Mouse (Mus musculus): Measurements from ENCODE around the gene 4930438A08Rik.
A peak's percentile ranks its signal among the peaks of the same experiment; 100 is the strongest.
"Not testable (repeated sequence)": the region's sequence is repeated elsewhere in the genome, so short reads cannot be mapped to it uniquely, and the experiment has no call there.

The 4930438A08Rik gene

DNA sequence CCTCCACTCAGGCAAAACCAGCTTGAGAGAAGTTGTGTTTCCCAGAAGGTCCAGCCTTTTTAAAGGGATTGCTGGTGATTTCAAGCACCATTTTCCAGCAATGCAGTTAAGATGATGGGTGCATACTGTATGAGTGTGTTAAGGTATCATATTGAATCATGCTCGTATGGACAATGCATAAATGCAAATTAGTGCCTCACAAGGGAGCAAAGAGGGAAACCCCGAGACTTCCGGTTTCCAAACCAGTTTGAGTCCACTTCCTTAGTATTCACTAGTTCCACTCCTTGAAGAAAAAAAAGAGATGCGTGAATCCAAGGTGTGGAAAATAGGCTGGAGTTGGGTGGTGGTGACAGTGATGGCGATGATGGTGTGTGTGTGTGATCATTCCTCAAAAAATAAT is 7.9 kb downstream of the 4930438A08Rik start:
- DNase-seq = no peak

DNA sequence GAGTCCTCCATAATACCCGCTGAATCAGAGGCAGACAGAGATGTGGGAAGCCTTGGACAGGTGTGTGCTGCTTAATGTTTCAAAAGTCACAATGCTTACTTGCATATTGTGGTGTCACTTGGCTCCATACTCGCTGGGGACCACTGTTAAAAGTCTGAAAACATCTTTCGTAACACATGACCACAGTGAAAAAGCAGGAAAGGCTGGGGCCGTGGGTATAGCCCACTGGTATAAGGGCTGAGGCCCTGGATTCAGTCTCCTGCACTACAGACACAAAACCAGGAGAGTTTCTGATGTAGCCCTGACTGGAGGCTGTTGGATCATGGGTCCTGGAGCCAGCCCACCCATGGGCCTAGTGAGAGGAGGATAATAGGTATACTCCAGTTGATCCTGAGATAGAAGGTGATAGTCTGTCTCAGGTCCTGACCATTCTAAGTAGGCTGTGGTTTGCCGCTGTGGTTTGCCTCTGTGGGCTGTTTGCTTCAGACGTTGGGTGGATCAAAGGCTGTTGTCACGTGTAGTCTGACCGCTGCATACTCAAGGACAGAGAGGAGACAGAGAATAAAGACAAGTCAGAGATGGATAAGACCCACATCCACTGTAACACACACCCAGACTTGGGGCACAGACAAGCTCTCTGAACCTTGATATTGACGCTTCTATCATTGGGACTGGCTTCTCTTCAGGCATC is 15.5 kb downstream of the 4930438A08Rik start:
- DNase-seq = no peak

DNA sequence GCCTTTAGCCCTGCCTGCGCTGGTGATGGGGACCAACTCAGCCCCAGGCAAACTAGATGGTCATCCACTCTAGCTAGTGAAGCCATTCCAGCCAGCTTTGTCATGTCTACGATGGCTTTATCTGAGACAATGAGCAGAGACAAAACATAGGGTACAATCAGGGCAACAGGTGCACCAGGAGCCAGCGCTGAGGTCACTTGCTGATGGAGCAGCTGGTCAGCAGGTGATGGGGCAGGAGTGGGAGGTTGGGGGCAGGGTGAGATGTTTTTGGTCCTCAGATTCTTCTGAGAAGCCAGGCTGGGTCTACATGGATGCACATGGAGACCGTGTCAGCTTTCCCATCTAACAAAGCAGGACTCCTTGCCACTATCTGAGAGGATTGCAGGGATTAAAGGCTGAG is 16.2 kb downstream of the 4930438A08Rik start:
- DNase-seq = no peak

DNA sequence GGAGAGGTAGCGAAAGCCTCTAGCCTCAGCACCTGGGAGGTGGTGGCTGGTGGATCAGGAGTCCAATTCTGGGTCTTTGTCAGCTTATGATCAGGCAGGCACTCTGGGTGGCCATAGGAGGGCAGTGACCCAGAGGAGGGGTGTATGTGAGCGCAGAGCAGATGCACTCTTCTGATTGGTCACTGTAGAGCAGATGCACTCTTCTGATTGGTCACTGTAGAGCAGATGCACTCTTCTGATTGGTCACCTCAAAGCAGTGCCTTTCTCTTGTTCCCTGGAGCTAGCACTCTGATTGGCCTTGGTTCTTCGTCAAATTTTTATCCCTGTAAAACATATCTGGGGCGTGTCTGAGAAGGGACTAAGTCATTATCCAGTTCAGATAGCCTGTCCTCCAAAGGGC is 18.2 kb downstream of the 4930438A08Rik start:
- DNase-seq = no peak

DNA sequence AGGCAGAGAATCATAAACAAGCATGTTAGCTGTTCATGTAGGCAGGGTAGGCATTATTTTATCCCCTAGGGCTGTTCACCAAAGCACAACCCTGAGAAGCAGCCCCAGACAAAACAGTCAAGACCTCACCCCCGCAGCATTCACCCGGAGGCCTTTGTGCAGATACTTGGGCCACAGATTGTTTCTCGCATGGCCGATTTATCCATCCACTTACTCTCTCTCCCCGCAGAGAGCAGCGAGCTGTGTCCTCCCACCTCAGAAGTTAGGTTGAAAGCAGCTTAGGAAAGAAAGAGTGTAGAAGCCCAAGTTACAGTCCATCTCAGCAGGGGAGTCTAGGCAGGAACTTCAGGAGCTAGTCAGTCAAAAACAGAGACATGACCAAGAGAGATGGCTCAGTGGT is 22.8 kb downstream of the 4930438A08Rik start:
- DNase-seq = no peak

DNA sequence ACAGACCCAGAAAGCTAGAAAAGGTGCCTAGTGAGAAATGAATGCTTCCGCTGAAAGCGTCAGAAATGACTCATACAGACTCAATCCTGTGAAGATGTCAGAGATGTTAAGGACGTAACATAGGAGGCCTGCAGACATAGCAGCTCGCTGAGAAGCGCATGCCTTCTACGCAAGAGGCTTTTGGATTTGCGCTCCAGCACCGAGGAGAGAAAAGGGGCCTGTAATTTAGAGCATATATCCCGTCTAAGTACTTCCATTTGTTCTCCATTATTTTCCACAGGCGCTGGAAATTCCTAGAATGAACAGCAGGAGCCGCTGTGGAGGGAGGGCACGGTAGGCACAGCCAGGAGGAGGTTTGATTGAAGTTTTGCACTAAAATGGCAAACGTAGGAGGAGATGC is 26.5 kb downstream of the 4930438A08Rik start:
- peak; percentile 85 for DNase-seq

DNA sequence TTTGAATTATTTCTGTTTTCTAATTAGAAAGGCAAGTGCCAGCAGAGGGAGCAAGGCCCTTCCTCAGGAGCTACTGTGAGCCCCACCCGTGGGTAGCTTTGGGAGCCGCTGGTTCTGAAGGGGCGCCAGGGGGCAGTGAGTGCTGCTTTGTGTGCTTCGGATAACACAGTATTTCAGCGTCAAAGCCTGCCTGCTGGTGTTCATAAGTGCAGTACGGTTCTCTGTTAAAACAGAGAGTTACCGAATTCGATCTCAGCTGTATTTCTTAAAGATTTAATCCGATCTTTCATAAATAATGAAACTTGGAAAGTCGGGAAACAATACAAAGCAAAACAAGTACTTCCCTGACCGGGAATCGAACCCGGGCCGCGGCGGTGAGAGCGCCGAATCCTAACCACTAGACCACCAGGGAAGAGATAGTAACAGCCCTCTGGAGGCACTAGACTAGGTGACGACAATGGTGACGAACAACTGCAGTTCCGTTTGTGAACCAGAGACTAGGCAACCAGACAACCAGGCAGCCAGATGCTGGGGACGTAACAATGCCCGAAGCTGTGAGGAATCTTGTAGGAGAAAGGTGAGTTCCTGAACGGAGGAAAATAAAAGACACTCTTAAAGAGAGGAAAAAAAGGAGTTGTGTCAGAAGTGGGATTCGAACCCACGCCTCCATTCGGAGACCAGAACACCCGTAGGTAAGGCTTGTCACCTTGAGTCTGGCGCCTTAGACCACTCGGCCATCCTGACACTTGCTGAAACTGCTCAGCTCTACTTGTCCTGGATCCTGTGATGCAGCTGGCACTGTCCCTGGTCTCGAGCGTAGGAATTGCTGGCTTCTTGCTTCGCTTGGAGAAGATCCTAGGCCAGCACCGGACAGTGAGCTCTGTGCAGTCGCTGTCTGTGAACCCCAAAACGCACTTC is 27.5 kb downstream of the 4930438A08Rik start:
- DNase-seq = peak; percentile 96

DNA sequence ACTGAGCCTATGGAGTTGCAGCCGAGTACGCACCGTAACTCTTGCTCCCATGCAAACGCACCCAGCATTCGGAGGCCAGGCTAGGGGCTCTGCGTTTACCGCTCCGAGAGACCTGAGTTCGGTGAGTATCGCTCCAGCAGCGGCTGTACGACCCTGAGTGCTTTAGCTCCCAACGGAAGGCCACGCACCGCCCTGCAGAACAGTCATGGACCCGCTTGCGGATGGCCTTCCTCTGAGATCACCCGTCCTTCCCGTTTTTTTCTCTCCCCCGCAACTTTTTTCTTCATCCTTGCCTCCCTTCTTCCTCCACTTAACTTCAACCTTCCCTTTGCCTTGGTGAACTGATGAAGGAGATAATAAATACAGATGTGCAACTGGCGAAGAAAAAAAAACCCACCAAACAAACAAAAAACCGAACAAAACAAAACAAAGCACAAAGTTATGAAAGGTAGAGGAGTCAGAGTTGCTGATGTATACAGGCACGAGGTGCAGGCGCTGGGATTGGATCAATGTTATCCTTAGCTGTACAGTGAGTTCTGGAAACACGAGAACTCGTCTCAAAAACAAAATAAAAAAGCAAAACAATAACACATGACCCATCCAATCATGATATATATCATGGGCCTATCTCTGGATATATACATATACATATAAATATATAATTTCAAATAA is 28.3 kb downstream of the 4930438A08Rik start:
- no peak for DNase-seq

DNA sequence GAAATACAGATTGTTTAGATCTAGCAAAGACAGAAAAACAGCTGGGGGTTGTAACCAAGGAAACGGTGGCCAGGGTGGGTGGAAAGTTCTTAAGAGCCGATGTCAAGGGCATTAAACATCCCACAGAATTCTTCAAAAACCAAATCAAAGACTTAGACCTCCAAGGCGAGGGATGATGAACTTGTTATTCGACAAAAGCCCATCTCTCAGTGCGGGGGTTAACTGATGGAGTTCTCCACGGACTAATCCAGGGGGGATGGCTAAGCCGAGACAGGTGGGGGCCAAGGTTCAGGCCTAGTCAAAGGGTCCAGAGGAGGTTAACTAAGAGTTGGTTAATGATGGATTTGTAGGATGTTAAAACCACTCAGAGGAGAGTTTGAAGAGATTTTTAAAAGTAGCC is 29.0 kb downstream of the 4930438A08Rik start:
- DNase-seq = no peak

DNA sequence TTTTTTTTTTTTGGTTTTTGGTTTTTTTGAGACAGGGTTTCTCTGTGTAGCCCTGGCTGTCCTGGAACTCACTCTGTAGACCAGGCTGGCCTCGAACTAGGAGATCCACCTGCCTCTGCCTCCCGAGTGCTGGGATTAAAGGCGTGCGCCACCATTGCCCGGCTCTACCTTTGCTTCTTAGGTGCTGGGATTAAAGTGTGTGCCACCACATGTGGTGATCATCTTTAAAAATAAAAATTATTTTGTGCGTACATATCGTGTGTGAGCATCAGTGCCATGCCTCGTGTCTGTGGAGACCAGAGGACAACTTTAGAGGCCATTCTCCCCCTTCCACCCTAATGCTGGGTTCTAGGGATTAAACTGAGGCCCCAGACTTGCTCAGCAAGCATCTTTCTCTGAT is 30.7 kb downstream of the 4930438A08Rik start:
- DNase-seq = not testable (repeated sequence)

DNA sequence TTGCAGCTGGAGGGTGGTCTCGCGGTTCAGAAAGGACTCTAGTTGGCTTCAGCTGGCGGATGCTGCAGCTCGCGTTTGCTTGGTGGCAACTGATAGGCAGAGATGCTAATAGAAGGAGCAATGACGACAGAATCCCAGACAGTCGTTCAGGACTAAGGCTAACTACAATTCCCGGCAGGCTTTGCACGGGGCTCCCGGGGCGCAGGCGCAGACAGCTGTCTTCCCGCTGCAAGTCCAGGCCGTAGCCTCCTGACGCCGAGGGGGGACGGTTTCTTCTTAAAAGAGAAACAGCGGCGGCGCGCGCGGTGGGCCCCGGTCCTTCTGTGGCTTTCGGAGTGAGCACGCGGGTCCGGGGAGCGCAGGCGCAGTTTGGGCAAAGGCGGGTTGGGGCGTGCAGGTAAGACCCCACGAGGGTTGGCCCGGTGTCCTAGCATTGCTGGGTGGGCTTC is 32.3 kb downstream of the 4930438A08Rik start, which contains the start of gene Zfp692:
TSS of gene Zfp692 (plus strand) at position 210 of the 449 bp plus-strand sequence.
- DNase-seq = peak; percentile 97

DNA sequence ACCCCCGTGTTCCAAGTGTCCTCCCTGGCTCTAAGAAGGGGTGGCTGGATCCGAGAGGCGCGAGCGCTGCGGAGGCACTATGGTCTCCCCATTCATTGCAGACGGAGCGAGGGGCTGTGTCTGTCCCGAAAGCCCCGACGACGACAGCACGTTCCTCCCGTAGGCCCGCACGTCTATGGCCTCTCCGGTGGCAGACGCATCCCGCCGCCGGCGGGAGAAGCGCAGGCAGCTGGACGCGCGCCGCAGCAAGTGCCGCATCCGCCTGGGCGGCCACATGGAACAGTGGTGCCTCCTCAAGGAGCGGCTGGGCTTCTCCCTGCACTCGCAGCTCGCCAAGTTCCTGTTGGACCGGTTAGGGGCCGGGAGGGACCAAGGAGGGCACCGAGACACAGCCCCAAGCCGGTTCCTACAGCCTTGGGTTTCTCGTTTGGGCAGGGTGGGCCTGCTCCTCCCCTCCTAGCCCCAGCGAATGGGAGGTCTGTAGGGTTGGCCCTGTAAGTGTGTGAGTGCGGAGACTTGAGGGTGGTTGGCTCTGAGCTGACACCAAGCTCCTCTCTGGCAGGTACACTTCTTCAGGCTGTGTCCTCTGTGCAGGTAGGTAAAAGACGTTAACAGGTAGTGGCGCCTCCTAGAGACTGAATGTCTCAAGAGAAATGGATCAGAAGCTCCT is 32.9 kb downstream of the 4930438A08Rik start:
- peak; percentile 71 for DNase-seq

DNA sequence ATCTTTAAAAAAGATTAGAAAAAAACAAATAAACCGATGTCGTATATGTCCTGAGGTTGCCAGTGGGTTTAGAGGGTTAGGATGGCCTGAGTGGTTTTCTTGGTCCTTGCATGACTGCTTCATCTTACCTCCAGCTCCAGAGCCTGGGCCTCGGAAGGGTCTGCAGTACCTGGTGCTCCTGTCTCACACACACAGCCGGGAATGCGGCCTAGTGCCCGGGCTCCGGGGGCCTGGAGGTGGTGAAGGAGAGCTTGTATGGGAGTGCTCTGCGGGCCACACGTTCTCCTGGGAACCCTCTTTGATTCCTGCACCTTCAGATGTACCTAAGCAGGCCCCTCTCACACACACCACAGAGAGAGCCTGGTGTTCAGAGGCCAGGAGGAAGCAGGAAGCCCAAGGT is 34.1 kb downstream of the 4930438A08Rik start:
- no peak for DNase-seq

DNA sequence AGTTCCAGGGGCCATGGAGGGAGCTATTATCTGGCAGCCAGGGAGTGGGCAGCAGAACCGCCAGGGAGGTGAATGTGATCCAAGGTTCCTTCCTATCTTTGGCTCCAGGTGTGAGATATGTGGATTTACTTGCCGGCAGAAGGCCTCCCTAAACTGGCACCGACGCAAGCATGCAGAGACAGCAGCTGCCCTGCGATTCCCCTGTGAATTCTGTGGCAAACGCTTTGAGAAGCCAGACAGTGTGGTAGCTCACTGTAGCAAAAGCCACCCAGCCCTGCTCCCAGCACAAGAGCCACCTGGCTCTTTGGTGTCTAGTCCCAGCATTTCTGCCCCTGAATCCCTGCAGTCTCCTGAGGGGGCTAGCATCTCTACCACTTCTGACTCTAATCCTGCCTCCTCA is 39.5 kb downstream of the 4930438A08Rik start:
- no peak for DNase-seq

DNA sequence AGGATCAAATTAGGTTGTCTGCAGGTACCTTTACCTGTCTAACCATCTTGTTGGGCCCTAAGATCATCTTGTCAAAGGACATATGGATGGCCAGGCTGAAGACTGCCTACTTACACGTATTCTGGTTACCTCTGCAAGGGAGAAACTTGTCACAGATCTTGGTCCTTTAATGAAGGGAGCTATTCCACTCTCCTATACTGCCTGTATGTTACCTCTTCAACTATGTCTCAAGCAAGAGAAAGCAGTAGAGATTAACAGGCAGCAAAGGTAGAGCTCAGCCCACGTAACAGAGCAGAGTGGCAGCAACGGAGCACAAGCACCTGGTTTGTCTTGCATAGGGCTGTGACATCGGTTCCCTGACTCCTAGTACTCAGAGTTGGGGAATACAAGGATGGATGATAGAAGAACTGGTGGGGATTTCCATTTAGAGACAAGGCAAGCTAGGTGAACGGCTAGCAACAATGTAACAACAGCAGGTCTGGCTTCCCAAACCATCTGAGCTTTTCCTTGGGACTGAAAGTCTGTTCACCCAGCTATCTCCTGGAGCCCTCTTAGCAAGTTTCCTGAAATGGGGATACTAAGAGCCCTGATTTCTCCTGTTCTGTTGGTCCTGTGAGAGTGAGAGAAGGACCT is 41.1 kb downstream of the 4930438A08Rik start:
- DNase-seq = no peak

DNA sequence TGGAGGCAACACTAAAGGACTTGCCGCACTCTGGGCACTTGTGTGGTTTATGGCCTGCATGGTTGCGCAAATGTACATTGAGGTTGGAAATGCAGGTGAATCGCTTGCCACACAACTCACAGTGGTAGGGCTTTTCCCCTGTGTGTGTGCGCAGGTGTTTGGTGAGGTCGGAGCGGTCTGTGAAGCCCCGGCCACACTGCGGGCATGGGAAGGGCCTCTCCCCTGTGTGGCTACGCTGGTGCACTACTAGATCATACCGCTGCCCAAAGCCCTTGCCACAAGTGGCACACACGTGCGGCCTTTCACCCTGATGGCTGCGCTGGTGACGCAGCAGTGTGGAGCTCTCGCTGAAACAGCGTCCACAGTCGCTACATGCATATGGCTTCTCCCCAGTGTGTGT is 41.7 kb downstream of the 4930438A08Rik start:
- DNase-seq = no peak

DNA sequence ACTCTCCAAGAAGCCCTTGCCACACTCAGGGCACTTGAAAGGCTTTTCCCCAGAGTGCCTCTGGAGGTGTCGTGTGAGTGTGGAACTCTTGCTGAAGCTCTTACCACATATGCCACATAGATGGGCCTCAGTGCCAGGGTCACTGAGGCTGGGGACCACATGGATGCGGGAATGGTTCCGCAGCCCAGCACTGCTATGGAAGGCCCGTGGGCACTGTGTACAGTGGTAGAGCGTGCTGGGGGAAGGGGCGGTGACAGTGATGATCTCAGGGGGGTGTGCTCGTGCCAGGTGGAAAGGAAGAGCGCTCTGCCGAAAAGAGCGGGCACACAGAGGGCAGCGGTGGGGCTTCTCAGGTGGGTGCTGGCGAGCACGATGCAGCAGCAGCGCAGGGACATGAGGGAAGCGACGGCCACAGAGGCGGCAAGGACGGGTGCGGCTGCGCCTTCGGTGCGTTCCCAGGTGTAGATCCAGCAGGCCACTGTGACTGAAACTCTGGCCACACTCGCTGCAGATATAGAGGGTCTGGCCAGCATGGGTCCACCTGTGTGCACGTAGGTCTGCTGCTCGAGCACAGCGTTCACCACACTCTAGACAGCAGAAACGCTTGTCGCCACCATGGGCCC is 42.3 kb downstream of the 4930438A08Rik start:
- no peak for DNase-seq

DNA sequence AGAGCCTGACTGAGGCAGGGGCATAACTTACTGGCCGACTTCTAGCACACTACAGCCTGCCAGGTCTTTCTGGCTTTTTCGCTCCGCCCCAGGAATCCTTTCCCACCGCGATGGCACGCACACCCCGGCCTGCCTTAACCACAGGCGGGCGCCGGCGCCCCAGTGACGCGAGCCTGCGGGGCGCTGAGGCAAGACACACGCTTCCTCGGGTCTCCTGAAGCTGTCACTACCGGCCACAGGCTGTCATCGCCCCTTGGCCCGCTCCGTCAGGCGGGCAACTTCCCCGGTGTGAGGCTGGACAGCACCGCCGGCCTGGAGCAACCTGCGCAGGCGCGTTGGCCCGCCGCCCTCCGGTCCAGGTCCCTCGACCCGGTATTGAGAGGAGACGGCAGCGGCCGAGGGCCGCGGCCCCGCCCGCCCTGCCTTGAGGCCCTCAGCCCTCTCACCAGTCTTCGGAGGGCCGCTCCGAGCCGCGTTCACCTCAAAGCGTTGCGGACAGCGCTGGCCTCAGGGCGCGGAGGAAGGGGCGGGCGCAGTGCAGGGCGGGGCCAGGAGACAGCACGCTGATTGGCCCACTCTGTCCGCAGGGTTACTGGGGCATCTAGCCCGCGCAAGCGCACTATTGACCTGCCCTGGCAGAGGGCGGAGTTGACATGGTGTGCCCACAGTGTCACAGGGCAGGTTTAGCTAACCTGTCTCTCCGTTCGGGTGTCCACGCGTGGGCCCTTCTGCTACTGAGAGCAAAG is 48.4 kb downstream of the 4930438A08Rik start:
- peak; percentile 98 for DNase-seq

DNA sequence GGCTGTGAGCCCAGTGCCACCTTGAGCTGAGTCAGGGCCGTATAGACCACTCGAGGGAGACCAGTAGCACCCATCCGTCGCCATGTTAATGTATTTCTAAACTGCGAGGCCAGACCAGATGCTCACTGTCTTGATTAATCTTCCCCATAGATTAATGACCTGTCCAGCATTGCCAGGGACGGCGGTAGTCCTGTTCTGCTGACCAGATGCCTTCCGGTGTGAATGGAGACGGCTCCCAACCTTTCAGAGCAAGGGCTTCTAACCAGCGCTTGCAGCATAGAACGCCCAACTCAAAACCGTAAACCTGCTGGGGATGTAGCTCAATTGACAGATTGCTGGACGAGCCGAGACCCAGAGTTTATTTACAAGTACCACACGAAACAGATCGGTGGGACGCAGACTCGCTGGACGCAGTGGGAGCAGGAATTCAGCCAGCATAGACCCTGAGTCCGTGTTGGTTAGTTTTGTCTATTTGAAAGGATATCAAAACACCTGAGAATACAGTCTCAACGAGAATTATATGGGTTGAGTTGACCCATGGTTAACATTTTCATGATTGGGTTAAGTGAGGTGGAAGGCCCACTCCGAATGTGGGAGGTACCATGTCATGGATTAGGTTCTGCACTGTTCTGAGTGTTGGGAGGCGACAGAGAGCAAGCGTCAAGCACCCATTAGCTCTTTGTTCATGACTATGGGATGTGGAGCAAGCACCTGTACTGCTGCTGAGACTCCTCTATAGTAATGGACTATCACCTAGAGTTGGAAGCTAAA is 49.2 kb downstream of the 4930438A08Rik start:
- no peak for DNase-seq

DNA sequence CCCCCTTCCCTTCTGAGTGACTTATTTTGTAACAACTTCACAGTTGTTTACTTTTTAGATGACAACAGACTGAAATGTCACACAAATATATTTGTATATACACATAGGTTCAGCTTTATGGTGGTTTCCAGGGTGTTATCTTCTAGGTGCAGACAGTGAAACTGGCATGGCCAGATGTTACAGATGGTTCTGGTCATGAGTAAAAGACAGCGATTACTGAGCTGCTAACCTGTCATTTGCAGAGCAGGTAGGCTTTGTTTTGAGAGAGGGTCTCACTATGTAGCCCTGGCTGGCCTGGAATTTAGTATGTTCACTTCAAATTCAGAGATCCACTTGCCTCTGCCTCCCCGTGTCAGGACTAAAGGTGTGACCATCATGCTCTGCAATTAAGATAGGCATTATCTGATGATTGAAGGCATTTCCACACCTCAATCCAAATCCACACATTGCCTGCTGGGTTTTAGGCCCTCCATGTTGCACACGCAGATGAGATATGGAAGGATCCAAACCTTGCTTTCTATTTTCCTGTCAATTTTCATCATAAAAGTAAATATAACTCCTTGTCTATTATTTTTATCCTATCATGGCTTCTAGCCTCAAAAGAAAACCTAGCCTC is 50.1 kb downstream of the 4930438A08Rik start:
- no peak for DNase-seq

Data from lung, postnatal 10 days (tissue).